Mouse (Mus musculus) MEL (cell line): ENCODE measurements at regions not wholly inside any gene's neighbourhood (a gene's known extent, or its start where the extent isn't known, plus 50 kb on each side); places are given as distances from the start of the nearest gene placed in this dataset.

Source experiments
- DNase-seq: peaks from one replicate; pipeline ENCODE4 v3.0.0; 2011; ENCODE audit warnings: low read depth, low spot score
- H3K27ac ChIP-seq: 2 replicates; pipeline ENCODE4 v1.5.1; 2012; ENCODE audit warnings: low read depth, mild to moderate bottlenecking, control low read depth, low read length, moderate library complexity; ENCODE audit not compliant: control insufficient read depth
- H3K27me3 ChIP-seq, 2 experiments: fragments of 150-350 bp in 1 of 2; sonication (generic) in 1 of 2; 2 replicates each; pipeline ENCODE4 v1.6.1; 2012; ENCODE audit warnings: low read length in 2 of 2, mild to moderate bottlenecking in 2 of 2, improper control_type of control experiment in 1 of 2, moderate library complexity in 1 of 2; ENCODE audit not compliant: insufficient read depth in 2 of 2, control insufficient read depth in 1 of 2
- H3K36me3 ChIP-seq, 2 experiments: 2 replicates each; pipeline ENCODE4 v1.6.1; 2012 to 2014; ENCODE audit warnings: low read length in 2 of 2, improper control_type of control experiment in 1 of 2, inconsistent platforms in 1 of 2, mild to moderate bottlenecking in 1 of 2; ENCODE audit not compliant: insufficient read depth in 2 of 2, control insufficient read depth in 1 of 2
- H3K4me1 ChIP-seq, 2 experiments: fragments of 150-350 bp in 1 of 2; sonication (generic) in 1 of 2; 2 replicates each; pipeline ENCODE4 v1.6.1; 2012; ENCODE audit warnings: low read length in 2 of 2, improper control_type of control experiment in 1 of 2, mild to moderate bottlenecking in 1 of 2; ENCODE audit not compliant: insufficient read depth in 2 of 2, control insufficient read depth in 1 of 2
- H3K4me3 ChIP-seq, 2 experiments: fragments of 150-350 bp in 1 of 2; sonication (generic) in 1 of 2; 2 replicates each; pipeline ENCODE4 v1.5.1; 2012; ENCODE audit warnings: low read depth in 2 of 2, low read length in 2 of 2, mild to moderate bottlenecking in 2 of 2, moderate library complexity in 2 of 2, control low read depth in 1 of 2, improper control_type of control experiment in 1 of 2; ENCODE audit not compliant: control insufficient read depth in 1 of 2, insufficient read depth in 1 of 2
- H3K79me2 ChIP-seq: 2 replicates; pipeline ENCODE4 v1.6.1; 2012; ENCODE audit warnings: mild to moderate bottlenecking, low read length, moderate library complexity; ENCODE audit not compliant: control insufficient read depth, poor library complexity, insufficient read depth
- H3K9ac ChIP-seq: 2 replicates; pipeline ENCODE4 v1.6.1; 2012; ENCODE audit warnings: low read depth, mild to moderate bottlenecking, control low read depth, low read length, moderate library complexity; ENCODE audit not compliant: control insufficient read depth, poor library complexity, severe bottlenecking
- H3K9me3 ChIP-seq: fragments of 150-350 bp; sonication (generic); replicated peaks from 2 replicates; pipeline ENCODE4 v1.6.1; 2012; ENCODE audit warnings: mild to moderate bottlenecking, low read length, improper control_type of control experiment, moderate library complexity; ENCODE audit not compliant: insufficient read depth
- CHD1 ChIP-seq: IDR thresholded peaks from 2 replicates; pipeline ENCODE4 v1.6.1; 2012; ENCODE audit warnings: low read depth, mild to moderate bottlenecking, inconsistent platforms, low read length, improper control_type of control experiment
- CTCF ChIP-seq, 3 experiments: IDR thresholded peaks in 2 of 3; conservative IDR thresholded peaks in 1 of 3; 2 replicates each; pipeline ENCODE4 v1.5.1; 2011 to 2012; ENCODE audit warnings: low read length in 3 of 3, low read depth in 2 of 3, mild to moderate bottlenecking in 2 of 3, improper control_type of control experiment in 1 of 3, inconsistent platforms in 1 of 3, mixed read lengths in 1 of 3, moderate library complexity in 1 of 3; ENCODE audit not compliant: control insufficient read depth in 1 of 3, insufficient read depth in 1 of 3, poor library complexity in 1 of 3, severe bottlenecking in 1 of 3
- ELF1 ChIP-seq: IDR thresholded peaks from 2 replicates; pipeline ENCODE4 v1.6.1; 2014; ENCODE audit warnings: low read depth, mild to moderate bottlenecking, inconsistent platforms, low read length, improper control_type of control experiment, moderate library complexity
- ETS1 ChIP-seq: IDR thresholded peaks from 2 replicates; pipeline ENCODE4 v1.6.1; 2012; ENCODE audit warnings: low read depth, mild to moderate bottlenecking, inconsistent platforms, low read length, improper control_type of control experiment, moderate library complexity
- KAT2A ChIP-seq: conservative IDR thresholded peaks from 2 replicates; pipeline ENCODE4 v1.6.1; 2012; ENCODE audit warnings: low read depth, low read length, improper control_type of control experiment, inconsistent platforms
- MXI1 ChIP-seq: IDR thresholded peaks from 2 replicates; pipeline ENCODE4 v1.6.1; 2011; ENCODE audit warnings: mild to moderate bottlenecking, low read depth, low read length, improper control_type of control experiment
- NELFE ChIP-seq: IDR thresholded peaks from 2 replicates; pipeline ENCODE4 v1.6.1; 2011; ENCODE audit warnings: low read depth, low read length, improper control_type of control experiment
- NRF1 ChIP-seq: IDR thresholded peaks from 2 replicates; pipeline ENCODE4 v1.6.1; 2014; ENCODE audit warnings: low read depth, mild to moderate bottlenecking, inconsistent platforms, low read length, improper control_type of control experiment, moderate library complexity; ENCODE audit not compliant: poor library complexity, insufficient read depth, severe bottlenecking
- POLR2AphosphoS2 ChIP-seq: IDR thresholded peaks from 2 replicates; pipeline ENCODE4 v1.6.1; 2011; ENCODE audit warnings: low read length, improper control_type of control experiment
- POLR2AphosphoS5 ChIP-seq: IDR thresholded peaks from 2 replicates; pipeline ENCODE4 v1.6.1; 2012; ENCODE audit warnings: low read depth, borderline replicate concordance, mild to moderate bottlenecking, inconsistent platforms, low read length, moderate library complexity, mixed read lengths
- RAD21 ChIP-seq: IDR thresholded peaks from 2 replicates; pipeline ENCODE4 v1.6.1; 2011; ENCODE audit warnings: mild to moderate bottlenecking, low read depth, low read length, improper control_type of control experiment
- RCOR1 ChIP-seq: IDR thresholded peaks from 2 replicates; pipeline ENCODE4 v1.6.1; 2012; ENCODE audit warnings: low read depth, mild to moderate bottlenecking, inconsistent platforms, low read length, improper control_type of control experiment
- SIN3A ChIP-seq: IDR thresholded peaks from 2 replicates; pipeline ENCODE4 v1.6.1; 2012; ENCODE audit warnings: low read length, improper control_type of control experiment, inconsistent platforms
- SMC3 ChIP-seq: IDR thresholded peaks from 2 replicates; pipeline ENCODE4 v1.6.1; 2011; ENCODE audit warnings: low read depth, low read length, improper control_type of control experiment
- TAL1 ChIP-seq: IDR thresholded peaks from 2 replicates; pipeline ENCODE4 v1.6.1; 2012; ENCODE audit warnings: mild to moderate bottlenecking, inconsistent platforms, low read length, moderate library complexity, mixed read lengths
- TBP ChIP-seq: IDR thresholded peaks from 2 replicates; pipeline ENCODE4 v1.8.0; 2011; ENCODE audit warnings: low read depth, low read length, improper control_type of control experiment
- TCF12 ChIP-seq: IDR thresholded peaks from 2 replicates; pipeline ENCODE4 v1.6.1; 2014; ENCODE audit warnings: low read depth, mild to moderate bottlenecking, inconsistent platforms, low read length, improper control_type of control experiment, moderate library complexity
- ZC3H11A ChIP-seq: IDR thresholded peaks from 2 replicates; pipeline ENCODE4 v1.6.1; 2012; ENCODE audit warnings: low read depth, mild to moderate bottlenecking, inconsistent platforms, low read length, improper control_type of control experiment
- ZMIZ1 ChIP-seq: IDR thresholded peaks from 2 replicates; pipeline ENCODE4 v1.6.1; 2012; ENCODE audit warnings: low read depth, mild to moderate bottlenecking, inconsistent platforms, low read length, improper control_type of control experiment, moderate library complexity
- ZNF384 ChIP-seq: IDR thresholded peaks from 2 replicates; pipeline ENCODE4 v1.6.1; 2012; ENCODE audit warnings: low read depth, mild to moderate bottlenecking, inconsistent platforms, low read length, improper control_type of control experiment

GRCm38 (mm10) chr2:138074020-138074613 is 182.2 kb upstream of the Btbd3 start:
- DNase-seq, result no peak
- Histone ChIP-seq H3K4me1 (no peaks in the 10 kb centered on the region), H3K79me2 (no peaks in the 10 kb centered on the region), H3K27me3 (no peaks in the 10 kb centered on the region), H3K27ac (no peak overlapping the region), H3K36me3 (no peaks in the 10 kb centered on the region), H3K9me3 (no peaks in the 10 kb centered on the region), H3K9ac (no peak overlapping the region), H3K4me3 (no peak overlapping the region)
- no peak for TF ChIP-seq KAT2A
- no peak for TF ChIP-seq MXI1
- no peak for TF ChIP-seq NELFE

GRCm38 (mm10) chr2:138072165-138072728 is 184.1 kb upstream of the Btbd3 start:
- Histone ChIP-seq H3K79me2 (no peaks in the 10 kb centered on the region), H3K9me3 (no peaks in the 10 kb centered on the region), H3K27ac (no peak overlapping the region), H3K27me3 (no peaks in the 10 kb centered on the region), H3K9ac (no peak overlapping the region), H3K4me1 (no peaks in the 10 kb centered on the region), H3K36me3 (no peaks in the 10 kb centered on the region), H3K4me3 (no peak overlapping the region)
- no peak for DNase-seq
- TF ChIP-seq ZNF384 (no peak), ELF1 (no peak), ZC3H11A (no peak), RCOR1 (no peak), SMC3 (no peak)

- DNase-seq, result no peak
- Histone ChIP-seq H3K9me3 (no peaks in the 10 kb centered on the region), H3K36me3 (no peaks in the 10 kb centered on the region), H3K4me1 (no peaks in the 10 kb centered on the region), H3K9ac (no peak overlapping the region), H3K27me3 (no peaks in the 10 kb centered on the region), H3K4me3 (no peak overlapping the region), H3K79me2 (no peaks in the 10 kb centered on the region), H3K27ac (no peak overlapping the region)
- TF ChIP-seq POLR2AphosphoS2 (no peak), CHD1 (no peak), ZC3H11A (no peak), SIN3A (no peak), ZMIZ1 (no peak), RAD21 (no peak), TAL1 (no peak), ETS1 (no peak), KAT2A (no peak), ZNF384 (no peak), CTCF (IDR thresholded peaks at IDR 0.05 in 2 of 3, conservative IDR thresholded peaks at IDR 0.05 in 1 of 3; ENCODE audit: control insufficient read depth in 1 of 3, insufficient read depth in 1 of 3, low read depth in 2 of 3, low read length in 3 of 3, poor library complexity in 1 of 3, severe bottlenecking in 1 of 3) (no peak), TBP (no peak), NRF1 (no peak), POLR2AphosphoS5 (no peak), TCF12 (no peak), SMC3 (no peak)
Observed at GRCm38 (mm10) chr2:138053081-138053480, 203.3 kb upstream of the Btbd3 start.
